Mouse (Mus musculus) midbrain, embryonic 14.5 days (tissue): ENCODE measurements around the gene Gtf2f1. TPM values are rescaled to one million over a fixed set of nuclear protein-coding genes. Genes with fewer than 3 reads are reported as not detected.

ENCODE experiments used
- ATAC-seq: fragments of 200-750 bp; cut with Nextera tagmentation; 2 replicates; pipeline ENCODE4 v1.8.0; 2017; ENCODE audit warnings: moderate number of reproducible peaks, moderate library complexity; ENCODE audit not compliant: low FRiP score, low TSS enrichment
- DNase-seq: peaks from one replicate; pipeline ENCODE4 v3.0.0-alpha.2; 2015
- H3K27ac ChIP-seq: fragments of 300-500 bp; sonication (generic); replicated peaks from 2 replicates; pipeline ENCODE4 v1.5.1; 2014; ENCODE audit warnings: mild to moderate bottlenecking, low read depth, low read length, moderate library complexity
- H3K27me3 ChIP-seq: fragments of 300-500 bp; sonication (generic); 2 replicates; pipeline ENCODE4 v1.6.1; 2014; ENCODE audit warnings: low read length, control low read depth, mixed read lengths; ENCODE audit not compliant: control insufficient read depth, insufficient read depth
- H3K36me3 ChIP-seq: fragments of 300-500 bp; sonication (generic); 2 replicates; pipeline ENCODE4 v1.6.1; 2014; ENCODE audit warnings: low read length, control low read depth; ENCODE audit not compliant: control insufficient read depth, insufficient read depth
- H3K4me1 ChIP-seq: fragments of 300-500 bp; sonication (generic); 2 replicates; pipeline ENCODE4 v1.6.1; 2014; ENCODE audit warnings: mild to moderate bottlenecking, antibody characterized with exemption, low read length, control low read depth; ENCODE audit not compliant: control insufficient read depth, insufficient read depth
- H3K4me2 ChIP-seq: fragments of 300-500 bp; sonication (generic); 2 replicates; pipeline ENCODE4 v1.6.1; 2014; ENCODE audit warnings: mild to moderate bottlenecking, low read length, moderate library complexity
- H3K4me3 ChIP-seq: fragments of 300-500 bp; sonication (generic); replicated peaks from 2 replicates; pipeline ENCODE4 v1.5.1; 2014; ENCODE audit warnings: low read depth, low read length
- H3K9ac ChIP-seq: fragments of 300-500 bp; sonication (generic); replicated peaks from 2 replicates; pipeline ENCODE4 v1.6.1; 2014; ENCODE audit warnings: mild to moderate bottlenecking, low read length, moderate library complexity
- H3K9me3 ChIP-seq: fragments of 300-500 bp; sonication (generic); 2 replicates; pipeline ENCODE4 v1.6.1; 2016; ENCODE audit warnings: low read length, control low read depth, mixed read lengths; ENCODE audit not compliant: control insufficient read depth
- WGBS: fragments of 180-500 bp; shearing (Covaris S2); extraction: QIAGEN DNeasy Blood & Tissue Kit; methylation state at CpG from one replicate; pipeline ENCODE4 v1.1.7; 2014; 5-methylcytosine and 5-hydroxymethylcytosine counted together
- polyA plus RNA-seq: library from polyadenylated mRNA; unstranded; fragments of >200 nt; fragmentation: Nextera tagmentation; extraction: Ambion mirVana; gene quantifications from 2 replicates; pipeline ENCODE4 v1.2.1, GENCODE M21; 2014

The Gtf2f1 gene
- polyA plus RNA-seq, 1 experiment from 2014 or later = 63.7 TPM

DNA sequence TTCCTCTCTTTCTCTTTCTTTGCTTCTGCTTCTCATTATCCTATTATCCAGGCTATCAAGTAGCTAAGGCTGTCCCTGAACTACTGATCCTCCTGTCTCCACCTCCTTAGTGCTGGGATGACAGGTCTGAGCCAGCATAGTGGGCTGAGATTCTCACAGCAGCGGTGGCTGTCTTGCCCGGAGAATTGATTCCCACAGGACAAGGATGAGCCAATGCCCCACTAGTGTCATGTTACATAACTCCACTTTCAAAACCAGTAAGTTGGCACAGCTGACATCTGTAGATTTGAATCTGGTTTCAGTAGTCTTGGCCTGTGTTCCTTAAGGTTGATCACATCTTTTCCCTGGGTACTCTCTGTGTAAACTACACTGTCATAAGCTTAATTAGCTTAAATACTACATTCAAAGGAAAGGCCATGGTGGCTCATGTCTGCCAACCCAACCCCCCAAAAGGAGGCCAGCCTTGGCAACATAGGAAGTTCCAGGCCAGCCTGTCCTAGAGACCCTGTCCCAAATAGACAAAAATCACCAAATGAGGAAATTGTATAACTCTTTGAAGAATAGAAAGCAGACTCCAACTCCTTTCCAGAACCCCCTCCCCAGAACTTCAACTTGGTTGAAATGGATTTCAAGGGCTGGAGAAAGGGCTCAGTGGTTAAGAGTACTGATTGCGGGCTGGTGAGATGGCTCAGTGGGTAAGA, 24.8 kb downstream of the Gtf2f1 start:
- no peaks in the 10 kb centered on the region for H3K36me3 ChIP-seq
- no peak overlapping the region for H3K4me3 ChIP-seq
- WGBS = 87% methylated on average over 3 of the region's 3 CpGs
- no peak overlapping the region for H3K4me2 ChIP-seq
- peaks cover 6% of the 10 kb centered on the region for H3K4me1 ChIP-seq
- H3K27me3 ChIP-seq = no peaks in the 10 kb centered on the region
- no peaks in the 10 kb centered on the region for H3K9me3 ChIP-seq
- DNase-seq (no peak), ATAC-seq (no peak)
- no peak overlapping the region for H3K27ac ChIP-seq
- no peak overlapping the region for H3K9ac ChIP-seq

DNA sequence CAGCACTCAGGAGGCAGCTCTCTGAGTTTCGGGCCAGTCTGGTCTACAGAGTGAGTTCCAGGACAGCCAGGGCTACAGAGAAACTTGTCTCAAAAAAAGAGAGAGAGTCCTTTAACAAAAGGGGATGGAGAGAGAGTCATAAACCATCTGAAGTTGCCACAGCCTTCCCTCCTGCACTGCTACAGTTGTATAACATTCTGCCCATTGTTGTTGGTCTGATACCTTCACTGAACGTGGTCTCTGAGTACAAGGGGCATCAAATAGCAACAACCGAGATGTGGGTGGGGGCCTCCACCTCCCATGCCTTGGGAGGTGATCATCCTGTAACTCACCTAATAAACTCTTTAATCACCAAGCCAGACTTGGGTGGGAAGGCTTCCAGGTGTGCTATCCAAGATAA, 25.4 kb downstream of the Gtf2f1 start:
- Histone ChIP-seq H3K9me3 (no peaks in the 10 kb centered on the region), H3K9ac (no peak overlapping the region), H3K36me3 (no peaks in the 10 kb centered on the region), H3K4me2 (no peak overlapping the region), H3K27me3 (no peaks in the 10 kb centered on the region), H3K4me1 (peaks cover under 1% of the 10 kb centered on the region; the same call in 1 of the 2 replicates), H3K4me3 (no peak overlapping the region), H3K27ac (no peak overlapping the region)
- no peak for ATAC-seq
- WGBS = 81% methylated on average over 3 of the region's 3 CpGs
- DNase-seq = no peak

DNA sequence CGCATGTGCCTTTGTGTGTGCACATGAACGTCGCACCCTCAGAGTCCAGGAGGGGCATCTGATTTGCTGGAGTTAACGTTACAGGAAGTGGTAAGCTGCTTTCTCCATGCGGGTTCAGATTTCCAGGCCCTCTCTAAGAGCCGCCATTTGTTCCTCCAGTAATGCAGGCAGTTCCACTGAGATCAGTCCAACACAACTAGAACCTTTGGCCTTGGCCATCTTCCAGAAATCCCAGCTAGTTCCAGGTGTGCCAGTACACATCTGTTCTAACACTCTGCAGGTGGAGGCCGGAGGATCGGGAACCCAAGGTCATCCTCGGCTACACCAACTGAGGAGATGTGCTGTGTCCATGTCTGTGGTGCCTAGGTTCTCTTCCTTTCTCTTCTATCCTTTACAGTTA, 26.2 kb downstream of the Gtf2f1 start:
- Histone ChIP-seq H3K9ac (no peak overlapping the region), H3K9me3 (no peaks in the 10 kb centered on the region), H3K4me1 (no peaks in the 10 kb centered on the region), H3K27me3 (no peaks in the 10 kb centered on the region), H3K4me3 (no peak overlapping the region), H3K27ac (no peak overlapping the region), H3K4me2 (no peak overlapping the region), H3K36me3 (no peaks in the 10 kb centered on the region)
- DNase-seq (no peak), ATAC-seq (no peak)
- WGBS = 81% methylated on average over 9 of the region's 9 CpGs

- H3K36me3 ChIP-seq = no peaks in the 10 kb centered on the region
- no peak within 1 kb of the TSS for H3K4me3 ChIP-seq
- H3K4me2 ChIP-seq = no peak within 1 kb of the TSS
- H3K27me3 ChIP-seq = no peaks in the 10 kb centered on the region
- DNase-seq (no peak), ATAC-seq (no peak)
- H3K9me3 ChIP-seq = no peaks in the 10 kb centered on the region
- no peaks in the 10 kb centered on the region for H3K4me1 ChIP-seq
- no peak within 1 kb of the TSS for H3K9ac ChIP-seq
- no peak within 1 kb of the TSS for H3K27ac ChIP-seq
- 77% methylated on average over 5 of the region's 5 CpGs for WGBS
Observed at GRCm38 (mm10) chr17:56982013-56982412, 29.1 kb downstream of the Gtf2f1 start, which contains the start of gene Acer1. Acer1 (minus strand) TSS chr17:56982126.

GRCm38 (mm10) chr17:56981049-56981448, 30.0 kb downstream of the Gtf2f1 start:
- Histone ChIP-seq H3K4me1 (no peaks in the 10 kb centered on the region), H3K27ac (no peak overlapping the region), H3K36me3 (no peaks in the 10 kb centered on the region), H3K4me3 (no peak overlapping the region), H3K27me3 (no peaks in the 10 kb centered on the region), H3K9ac (no peak overlapping the region), H3K4me2 (no peak overlapping the region), H3K9me3 (no peaks in the 10 kb centered on the region)
- DNase-seq = no peak
- 82% methylated on average over 7 of the region's 7 CpGs for WGBS
- no peak for ATAC-seq

DNA sequence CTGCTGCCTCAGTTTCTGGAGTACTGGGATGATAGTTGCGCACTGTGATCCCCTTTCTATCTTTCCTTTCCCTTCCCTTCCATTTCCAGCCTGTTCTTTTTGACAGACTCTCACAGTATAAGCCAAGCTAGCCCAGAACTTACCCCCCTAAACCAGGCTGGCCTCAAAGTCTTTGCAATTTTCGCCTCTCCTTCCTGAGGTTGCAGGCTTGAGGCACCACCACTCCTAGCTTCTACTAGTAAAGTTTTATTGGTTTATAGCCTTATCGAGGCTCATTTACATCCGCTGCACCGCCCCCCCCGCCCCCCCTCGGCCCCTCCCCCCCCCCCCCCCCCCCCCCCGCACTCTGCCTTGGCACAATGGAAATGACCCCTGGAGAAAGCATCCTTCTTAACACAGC, 31.6 kb downstream of the Gtf2f1 start:
- Histone ChIP-seq H3K27me3 (no peaks in the 10 kb centered on the region), H3K9me3 (no peaks in the 10 kb centered on the region), H3K36me3 (no peaks in the 10 kb centered on the region), H3K4me3 (no peak overlapping the region), H3K4me1 (no peaks in the 10 kb centered on the region), H3K27ac (no peak overlapping the region), H3K9ac (no peak overlapping the region), H3K4me2 (no peak overlapping the region)
- DNase-seq (no peak), ATAC-seq (no peak)
- WGBS = 38% methylated on average over 7 of the region's 8 CpGs

DNA sequence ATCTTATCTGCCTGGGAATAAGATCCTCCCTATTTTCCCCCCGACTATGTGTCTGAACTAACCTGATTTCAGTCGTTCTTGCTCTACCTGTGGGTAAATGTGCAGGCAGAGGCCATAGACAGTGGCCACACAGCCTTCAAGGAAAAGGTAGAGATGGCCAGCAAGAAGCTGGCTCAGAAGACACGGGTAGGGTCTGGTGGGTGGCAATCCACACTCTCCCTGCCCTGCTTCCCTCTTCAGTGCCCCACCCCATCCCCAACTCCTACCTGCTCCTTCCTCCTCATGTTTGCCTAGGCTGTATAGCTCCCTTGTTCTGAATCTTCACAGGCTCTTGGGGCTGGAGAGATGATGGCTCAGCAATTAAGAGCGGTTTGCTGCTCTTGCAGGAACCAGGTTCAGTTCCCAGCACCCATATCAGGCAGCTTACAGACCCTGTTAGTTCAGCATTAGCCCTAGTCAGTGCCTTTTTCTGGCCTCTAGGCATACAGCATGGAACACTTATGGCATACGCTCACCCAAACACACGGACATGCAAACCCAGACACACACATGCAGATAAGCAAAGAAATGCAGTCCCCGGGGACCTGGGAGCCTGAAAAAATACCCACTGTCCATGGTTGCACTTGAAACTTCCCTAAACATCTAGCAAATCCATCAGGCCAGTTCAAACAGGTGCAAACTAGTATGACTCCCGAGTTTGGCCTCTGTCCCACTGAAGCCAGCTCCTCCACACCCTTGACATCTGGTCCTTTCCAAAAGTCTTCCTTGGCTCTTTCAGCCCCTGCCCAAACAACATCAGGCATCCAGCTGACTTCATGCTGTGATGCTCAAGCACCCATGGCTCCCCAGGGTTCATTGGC, 34.3 kb downstream of the Gtf2f1 start:
- ATAC-seq (no peak), DNase-seq (no peak)
- H3K27ac ChIP-seq = no peak overlapping the region
- H3K4me1 ChIP-seq = no peaks in the 10 kb centered on the region
- WGBS = 80% methylated on average over 8 of the region's 8 CpGs
- H3K4me2 ChIP-seq = no peak overlapping the region
- H3K36me3 ChIP-seq = no peaks in the 10 kb centered on the region
- no peaks in the 10 kb centered on the region for H3K27me3 ChIP-seq
- no peak overlapping the region for H3K4me3 ChIP-seq
- H3K9ac ChIP-seq = no peak overlapping the region
- no peaks in the 10 kb centered on the region for H3K9me3 ChIP-seq

DNA sequence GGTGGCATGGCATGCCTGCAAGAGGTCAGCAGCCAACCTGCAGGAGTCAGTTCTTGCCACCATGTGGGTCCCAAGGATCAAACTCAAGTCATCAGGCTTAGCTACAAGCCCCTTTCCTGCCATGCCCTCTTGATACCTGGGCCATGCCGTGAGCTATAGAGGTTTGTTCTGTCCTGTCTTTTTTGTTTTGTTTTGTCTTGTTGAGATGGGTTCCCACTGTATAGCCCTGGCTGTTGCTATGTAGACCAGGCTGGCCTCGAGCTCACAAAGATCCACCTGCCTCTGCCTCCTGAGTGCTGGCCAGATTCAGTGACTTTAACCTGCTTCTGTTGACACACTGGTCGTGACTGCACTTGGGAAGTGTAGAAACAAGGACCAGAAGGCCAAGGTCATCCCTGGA, 35.7 kb downstream of the Gtf2f1 start:
- WGBS = 77% methylated on average over 3 of the region's 3 CpGs
- Histone ChIP-seq H3K27me3 (no peaks in the 10 kb centered on the region), H3K9ac (no peak overlapping the region), H3K27ac (no peak overlapping the region), H3K4me2 (no peak overlapping the region), H3K36me3 (no peaks in the 10 kb centered on the region), H3K4me1 (no peaks in the 10 kb centered on the region), H3K9me3 (no peaks in the 10 kb centered on the region), H3K4me3 (no peak overlapping the region)
- no peak for ATAC-seq
- no peak for DNase-seq
